In the genomic region with DNA sequence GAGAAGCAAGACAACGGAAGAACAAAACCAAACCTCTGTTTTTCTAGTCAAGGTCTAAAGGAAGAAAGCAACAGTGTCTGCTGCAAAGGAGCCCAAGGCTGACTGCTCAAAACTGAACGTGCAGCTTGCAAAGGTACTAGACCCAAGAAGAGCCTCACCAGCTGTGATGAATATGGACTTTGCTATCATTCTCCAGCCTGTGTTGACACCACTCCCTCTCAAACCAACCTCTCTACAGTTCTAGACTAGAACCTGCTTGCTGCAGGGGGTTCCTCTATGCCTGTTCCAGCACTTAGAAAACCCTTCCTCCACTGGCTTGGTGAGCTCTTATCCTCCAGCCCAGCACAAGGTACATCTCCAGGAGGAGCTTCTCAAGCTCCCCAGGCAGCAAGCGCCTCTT, we compare ENCODE assay signal across 17 mouse cellular contexts.
"Had no signal": no experiment of that assay in that cellular context is flagged by ENCODE, and none has a peak within 500 bp of the region (broad histone marks: within the 10 kb centered on the region; RNA-seq: fewer than 3 reads in every experiment).

No protein-coding gene starts in this region.

- H3K36me3 ChIP-seq: midbrain, embryonic 10.5 days; midbrain, embryonic 12.5 days; neural tube, embryonic 13.5 days; neural tube, embryonic 15.5 days had no signal

- H3K4me1 ChIP-seq: midbrain, embryonic 10.5 days; midbrain, embryonic 12.5 days; neural tube, embryonic 13.5 days; neural tube, embryonic 15.5 days had no signal

- H3K4me3 ChIP-seq: midbrain, embryonic 10.5 days; midbrain, embryonic 12.5 days; myocyte; neural tube, embryonic 13.5 days; neural tube, embryonic 15.5 days had no signal

- H3K9ac ChIP-seq: lung, embryonic 14.5 days; midbrain, embryonic 12.5 days; neural tube, embryonic 13.5 days; neural tube, embryonic 15.5 days had no signal

- H3K27ac ChIP-seq: midbrain, embryonic 10.5 days; midbrain, embryonic 12.5 days; neural tube, embryonic 13.5 days; neural tube, embryonic 15.5 days had no signal

- H3K4me2 ChIP-seq: lung, embryonic 14.5 days; midbrain, embryonic 12.5 days; neural tube, embryonic 13.5 days; neural tube, embryonic 15.5 days had no signal

- H3K27me3 ChIP-seq: midbrain, embryonic 12.5 days; neural tube, embryonic 13.5 days; neural tube, embryonic 15.5 days had no signal

- ATAC-seq: midbrain, embryonic 16.5 days had no signal

- H3K9me3 ChIP-seq: midbrain, embryonic 10.5 days; midbrain, embryonic 12.5 days; neural tube, embryonic 13.5 days; neural tube, embryonic 15.5 days had no signal

- DNase-seq: lung, adult 18-20 months; lung, embryonic 14.5 days; lung, postnatal 10 days; lung, postnatal 4 days; midbrain, embryonic 14.5 days; retina, postnatal 1 day; right cerebral cortex, postnatal 14 days; spleen, adult 18-20 months; thymus, adult 18-20 months; thymus, postnatal 14 days; thymus, postnatal 36 days had no signal
